Mouse (Mus musculus): ENCODE results near the gene Phactr3.
A peak's percentile ranks its signal among the peaks of the same experiment; 100 is the strongest.

The Phactr3 gene

DNA sequence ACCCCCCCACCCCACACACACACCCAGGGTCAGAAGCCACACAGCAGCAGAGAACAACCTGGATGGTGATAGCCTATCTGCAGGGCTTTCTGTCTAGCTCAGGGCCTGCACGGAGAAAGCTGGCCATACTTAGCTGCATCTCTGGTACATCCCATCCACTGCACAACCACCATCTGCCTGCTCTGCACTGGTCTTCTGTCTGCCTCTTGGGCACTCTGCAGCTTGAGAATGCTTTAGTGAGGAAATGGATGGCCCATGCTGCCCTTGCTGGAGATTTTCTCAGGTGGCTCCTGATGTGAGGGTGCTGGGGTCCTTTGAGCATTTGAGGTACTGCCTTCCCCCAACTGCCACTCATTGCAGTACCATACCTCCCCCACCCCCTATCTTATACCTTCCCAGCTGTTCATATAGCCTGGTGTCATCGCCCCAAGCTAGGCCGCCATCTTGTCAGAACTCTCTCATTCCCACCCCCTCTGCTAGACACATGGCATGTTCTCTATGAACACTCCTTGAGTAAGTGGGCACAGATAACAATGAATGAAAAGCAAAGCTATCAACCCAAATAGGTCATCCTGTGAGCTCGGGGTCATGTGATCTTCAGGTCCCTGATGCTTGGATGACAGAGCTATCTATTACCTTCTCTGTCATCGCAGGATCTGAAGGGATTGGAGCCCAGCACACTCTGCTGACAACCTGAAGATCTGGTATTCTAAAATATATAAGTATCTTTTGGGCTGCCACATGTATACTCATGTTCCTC is 13.0 kb downstream of the Phactr3 start:
- no peak for DNase-seq (ENCODE audit: extremely low spot score, low spot score)

DNA sequence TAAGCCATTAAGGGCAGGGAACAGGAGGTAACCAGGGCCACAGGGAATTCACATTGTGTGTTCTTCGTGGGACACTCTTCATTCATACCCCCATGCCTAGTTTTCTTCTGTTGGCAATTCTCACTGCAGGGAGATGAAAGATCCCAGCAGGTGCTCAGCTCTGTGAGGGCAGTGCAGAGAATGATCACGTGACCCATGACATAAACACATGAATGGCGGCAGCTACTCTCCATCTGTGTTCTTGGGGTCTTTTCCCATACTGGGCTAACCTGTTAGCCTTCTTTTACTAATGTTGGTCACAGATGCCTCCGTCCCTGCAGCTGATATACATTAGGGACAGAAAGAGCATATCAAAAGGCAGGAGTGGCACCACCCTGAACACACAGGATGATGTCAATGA is 16.9 kb downstream of the Phactr3 start:
- DNase-seq (ENCODE audit: extremely low spot score, low spot score), result no peak

DNA sequence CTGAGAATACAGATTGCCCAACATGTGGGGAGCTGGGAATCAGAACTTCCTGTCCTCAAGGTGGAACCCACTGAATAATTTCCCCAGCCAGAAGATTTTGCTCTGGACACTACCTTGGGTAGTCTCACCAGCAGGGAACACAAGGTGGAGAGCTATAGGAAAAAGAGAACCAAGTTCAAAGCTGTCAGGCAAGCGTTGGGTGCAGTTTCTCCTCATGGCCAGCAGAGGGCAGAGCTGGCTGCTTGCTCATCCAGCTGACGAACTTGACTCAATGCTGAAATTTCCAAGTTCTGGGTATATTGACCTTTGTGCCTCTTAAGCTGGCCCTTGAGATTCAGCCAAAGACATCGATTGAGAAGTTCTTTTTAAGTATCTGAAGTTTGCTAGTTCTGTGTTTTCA is 18.7 kb downstream of the Phactr3 start:
- peak; percentile 70 for DNase-seq (ENCODE audit: extremely low spot score, low spot score)

DNA sequence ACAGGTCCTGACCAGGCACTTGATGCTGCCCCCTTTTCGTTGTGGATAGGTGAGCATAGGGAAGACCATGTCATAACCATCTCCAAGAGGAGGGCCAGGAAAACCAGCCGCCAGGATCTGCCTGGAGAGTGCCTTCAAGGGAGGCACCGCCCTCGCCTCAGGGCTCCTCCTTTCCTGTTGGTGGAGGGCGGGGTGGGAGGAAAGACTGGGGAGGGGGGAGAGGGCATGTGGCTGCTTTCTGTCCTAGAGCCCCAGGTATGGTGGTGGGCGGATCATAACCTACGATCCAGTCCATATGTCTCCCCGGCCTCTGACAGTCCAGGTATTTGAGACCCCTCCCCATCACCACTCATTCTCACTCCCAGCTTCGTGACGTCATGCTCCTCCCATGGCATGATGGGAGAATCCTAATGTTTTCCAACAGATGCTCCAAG is 22.7 kb downstream of the Phactr3 start:
- peak; percentile 36 for DNase-seq (ENCODE audit: extremely low spot score, low spot score)

DNA sequence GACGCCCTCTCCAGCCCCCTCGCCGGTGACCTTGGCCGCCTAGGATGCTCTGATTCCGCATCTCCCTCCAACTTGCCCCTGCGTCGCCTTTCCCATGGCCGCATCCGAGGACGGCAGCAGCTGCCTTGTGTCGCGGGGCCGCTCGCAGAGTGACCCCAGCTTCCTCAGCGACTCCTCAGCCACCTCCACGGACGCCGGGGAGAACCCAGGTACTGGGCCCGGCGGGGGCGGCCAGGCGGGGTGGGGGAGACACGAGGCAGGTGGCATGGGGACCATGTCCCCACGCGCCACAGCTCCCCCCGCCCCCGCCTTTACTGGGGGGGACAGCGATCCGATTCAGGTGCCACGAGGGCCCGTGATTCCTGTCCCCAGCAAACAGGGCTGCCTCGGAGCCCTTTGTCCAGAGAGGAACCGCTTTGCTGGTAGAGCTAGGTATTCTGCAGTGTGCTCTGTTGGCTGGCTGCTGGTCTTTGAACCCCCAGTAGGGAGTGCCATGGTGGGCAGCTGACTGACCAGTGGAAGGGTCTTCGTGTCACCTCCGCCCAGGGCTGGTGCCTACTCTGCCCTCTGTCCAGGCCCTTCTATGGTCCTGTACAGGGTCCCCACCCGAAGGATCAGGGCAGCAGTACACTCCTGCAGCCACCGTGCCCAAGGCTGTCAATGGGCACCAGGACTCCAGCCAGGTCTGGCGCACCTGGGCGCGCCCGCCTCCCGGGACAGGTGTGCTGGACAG is 23.7 kb downstream of the Phactr3 start:
- DNase-seq (ENCODE audit: extremely low spot score, low spot score), result peak; percentile 51

DNA sequence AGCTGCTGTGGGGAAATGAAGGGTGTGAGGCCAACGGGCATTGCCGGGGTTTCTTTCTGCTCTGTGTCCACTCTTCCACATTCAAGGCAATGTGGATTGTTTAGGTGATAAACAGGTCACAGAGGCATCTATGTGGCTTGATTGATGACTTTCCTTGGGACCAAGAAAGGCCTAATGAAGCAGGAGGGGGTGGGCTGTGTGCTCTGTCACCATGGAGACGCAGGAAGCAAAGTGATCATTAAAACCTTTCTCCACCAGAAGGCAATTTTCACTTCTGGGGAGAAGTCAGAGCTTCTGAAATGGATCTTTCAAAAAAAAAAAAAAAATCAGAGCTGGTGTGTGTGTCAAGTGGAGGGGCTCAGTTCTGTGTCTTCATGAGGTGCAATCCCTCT is 24.2 kb downstream of the Phactr3 start:
- no peak for DNase-seq (ENCODE audit: extremely low spot score, low spot score)

DNA sequence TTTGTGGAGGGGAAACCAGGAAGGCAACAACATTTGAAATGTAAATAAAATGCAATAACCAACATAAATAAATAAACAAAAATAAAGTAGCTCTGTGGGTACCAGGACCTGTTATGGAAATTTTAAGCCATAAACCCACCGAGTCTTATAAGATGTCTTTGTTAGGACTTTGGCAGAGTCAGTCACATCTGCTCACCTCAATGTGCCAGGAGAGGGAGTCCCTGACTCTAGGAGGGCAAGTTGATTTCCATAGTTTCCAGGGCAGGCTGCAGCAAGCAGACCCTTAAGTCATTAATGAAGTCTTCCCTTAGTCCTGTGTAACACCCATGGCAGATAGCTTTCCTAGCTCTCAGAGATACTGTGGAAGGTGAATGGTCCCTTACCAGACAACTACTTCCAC is 25.1 kb downstream of the Phactr3 start:
- no peak for DNase-seq (ENCODE audit: extremely low spot score, low spot score)

DNA sequence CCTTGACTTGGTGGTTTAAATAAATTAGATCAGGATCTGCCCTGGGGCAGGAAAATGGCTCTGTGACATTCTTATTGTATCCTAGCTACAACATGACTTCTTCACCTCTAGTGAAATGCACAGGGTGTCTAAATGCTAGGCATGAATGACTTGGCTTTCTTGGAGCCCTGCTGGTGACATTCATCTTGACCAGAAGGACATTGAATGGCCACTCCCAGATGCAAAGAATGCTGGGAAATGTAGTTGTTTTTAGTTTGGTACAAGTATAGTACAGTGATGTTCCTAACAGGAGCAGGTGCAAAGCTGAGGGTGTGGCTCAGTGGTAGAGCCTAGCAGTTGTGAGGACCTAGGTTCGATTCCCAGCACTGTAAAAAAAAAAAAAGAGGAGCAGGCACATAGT is 30.5 kb downstream of the Phactr3 start:
- no peak for DNase-seq (ENCODE audit: extremely low spot score, low spot score)

DNA sequence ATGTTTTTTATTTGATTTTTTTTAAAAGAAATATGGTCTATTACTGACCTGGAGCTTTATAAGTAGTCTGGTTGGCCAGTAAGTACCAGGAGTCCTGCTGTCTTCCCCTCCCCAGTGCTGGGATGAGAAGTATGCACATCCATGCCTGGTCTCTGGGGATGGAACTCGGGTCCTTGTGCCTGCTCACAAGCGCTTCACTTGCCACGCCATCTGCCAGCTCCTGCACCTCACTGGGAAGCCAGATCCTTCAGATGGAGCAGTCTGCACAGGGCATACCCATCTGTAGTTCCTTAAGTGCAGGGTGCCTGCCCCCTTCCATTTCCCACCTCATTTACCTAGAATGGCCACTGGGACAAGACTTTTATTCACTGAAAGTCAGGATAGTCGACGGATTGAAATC is 31.9 kb downstream of the Phactr3 start:
- no peak for DNase-seq (ENCODE audit: extremely low spot score, low spot score)

DNA sequence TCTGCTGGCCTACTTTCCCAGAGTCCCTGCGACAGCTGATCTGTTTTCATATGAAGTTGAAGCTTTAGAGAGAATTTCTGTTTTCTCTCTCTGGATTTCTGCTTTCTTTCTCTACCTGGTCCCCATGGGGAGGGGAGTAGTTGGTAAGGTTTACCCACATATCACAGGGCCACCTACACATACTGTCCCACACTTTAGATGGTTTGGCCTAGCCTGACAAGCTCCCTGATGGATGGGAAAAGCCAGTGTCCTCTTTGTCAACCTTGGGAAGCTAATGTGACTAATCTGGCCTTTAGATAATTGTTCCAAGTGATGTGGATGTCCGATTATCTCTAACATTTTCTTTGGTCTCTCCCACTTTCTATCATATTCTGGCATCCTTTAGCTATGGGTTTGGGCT is 34.8 kb downstream of the Phactr3 start:
- no peak for DNase-seq (ENCODE audit: extremely low spot score, low spot score)

DNA sequence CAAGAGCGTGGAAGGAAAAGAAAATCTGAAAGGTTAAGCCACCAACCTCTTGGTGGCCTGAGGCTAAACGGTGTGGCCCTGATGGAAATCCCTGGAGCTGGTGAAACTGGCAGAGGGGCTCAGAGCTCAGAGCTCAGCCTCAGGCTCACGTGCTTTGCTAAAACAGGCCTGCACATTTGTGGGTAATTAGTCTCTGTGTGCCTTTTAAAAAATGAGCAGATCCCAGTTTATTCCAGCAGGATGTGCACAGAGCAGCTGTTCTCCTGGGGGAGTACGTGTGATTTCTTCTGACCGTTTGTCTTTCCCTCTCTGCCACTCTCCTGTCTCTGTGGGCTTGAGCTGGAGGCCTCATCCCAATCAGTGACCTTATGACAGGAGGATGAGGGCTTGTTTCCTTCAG is 35.4 kb downstream of the Phactr3 start:
- DNase-seq (ENCODE audit: extremely low spot score, low spot score), result no peak

DNA sequence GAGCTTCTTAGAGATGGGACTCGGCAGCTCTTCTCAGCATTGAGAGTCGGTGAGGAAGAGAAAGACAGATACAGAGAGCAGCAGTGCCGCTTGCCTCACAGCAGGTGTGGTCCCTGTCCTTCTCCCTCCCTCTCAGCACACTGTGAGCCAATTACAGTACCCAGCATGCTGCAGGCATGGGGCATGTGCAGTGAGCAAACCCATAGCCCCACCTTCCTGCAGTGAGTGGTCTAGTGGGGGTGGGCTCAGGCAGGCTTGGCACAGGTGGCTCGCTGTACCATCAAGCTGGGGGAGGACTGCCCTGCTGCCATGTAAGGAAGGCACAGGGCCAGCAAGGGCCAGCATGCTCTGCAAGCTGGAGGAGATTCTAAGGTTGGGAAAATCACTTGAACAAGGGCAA is 35.8 kb downstream of the Phactr3 start:
- DNase-seq (ENCODE audit: extremely low spot score, low spot score), result no peak

DNA sequence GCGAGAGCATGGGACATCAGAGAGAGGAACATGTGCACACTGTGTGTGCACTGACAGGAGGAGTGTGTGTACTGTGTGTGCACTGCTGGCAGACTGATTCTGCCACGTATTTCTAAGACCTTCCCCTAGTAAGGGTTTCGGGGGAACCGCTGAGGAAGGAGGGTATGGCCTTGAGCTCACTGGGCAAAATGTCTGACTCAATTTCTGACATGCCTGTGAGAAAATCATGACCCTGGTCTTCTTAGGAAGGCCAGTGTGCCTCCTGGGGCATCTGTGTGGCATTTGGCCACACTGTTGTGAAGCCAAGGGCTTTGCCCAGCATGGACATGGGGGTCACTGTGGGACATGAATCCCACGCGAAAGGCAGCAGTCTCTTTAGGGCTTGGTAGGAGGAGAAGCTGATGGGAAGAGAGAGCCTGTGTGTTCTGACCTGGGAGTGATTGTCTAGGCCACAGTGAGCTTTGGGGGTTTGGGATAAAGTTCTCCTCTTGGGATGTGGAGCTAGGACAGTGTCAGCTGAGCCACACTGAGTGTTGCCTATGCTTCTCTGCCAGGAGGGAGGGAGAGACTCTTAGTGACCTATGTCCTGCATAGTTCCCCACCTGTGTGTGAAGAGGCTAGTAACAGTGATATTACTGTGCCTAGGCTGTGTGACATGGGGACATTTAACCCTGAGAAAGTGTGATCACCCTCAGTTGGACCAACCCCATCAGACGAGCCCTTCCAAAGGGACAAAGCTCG is 36.6 kb downstream of the Phactr3 start:
- no peak for DNase-seq (ENCODE audit: extremely low spot score, low spot score)

DNA sequence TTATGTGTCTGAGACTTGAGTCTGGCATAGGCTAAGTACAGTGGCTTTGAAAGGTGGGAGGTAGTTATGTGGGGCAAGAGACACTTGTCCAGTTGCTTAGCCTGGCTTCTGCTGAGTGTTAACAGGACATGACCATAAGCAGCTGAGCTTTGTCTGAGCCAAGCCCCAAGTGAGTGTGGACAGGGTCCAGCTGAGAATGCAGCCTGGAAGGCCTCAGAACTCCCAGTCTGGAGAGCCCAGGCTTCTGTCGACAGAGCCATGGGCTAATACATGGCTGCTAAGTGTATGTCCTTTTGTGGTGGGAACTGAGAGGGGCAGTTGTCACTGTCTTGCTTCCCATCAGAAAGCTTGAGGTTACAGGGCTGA is 37.1 kb downstream of the Phactr3 start:
- DNase-seq (ENCODE audit: extremely low spot score, low spot score), result no peak

DNA sequence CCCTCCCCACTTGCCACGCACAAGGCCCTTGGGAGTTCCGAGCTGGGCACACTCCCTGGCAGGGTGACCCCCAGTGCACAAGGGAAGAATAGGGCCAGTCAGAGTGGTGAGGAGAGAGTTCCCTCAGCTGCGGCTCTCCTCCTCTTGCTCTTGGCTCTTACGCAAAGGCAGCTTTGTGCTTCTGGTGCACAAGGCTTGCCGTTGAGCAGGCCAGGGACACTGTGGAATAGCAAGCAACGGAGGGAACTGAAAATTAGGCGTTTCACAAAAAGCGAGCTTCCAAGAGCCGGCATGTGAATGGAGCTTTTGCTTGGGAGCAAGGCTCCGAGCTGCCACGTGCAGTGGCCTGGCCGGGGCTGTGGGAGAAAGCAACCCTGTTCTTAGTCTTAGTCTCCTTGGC is 40.2 kb downstream of the Phactr3 start:
- no peak for DNase-seq (ENCODE audit: extremely low spot score, low spot score)

DNA sequence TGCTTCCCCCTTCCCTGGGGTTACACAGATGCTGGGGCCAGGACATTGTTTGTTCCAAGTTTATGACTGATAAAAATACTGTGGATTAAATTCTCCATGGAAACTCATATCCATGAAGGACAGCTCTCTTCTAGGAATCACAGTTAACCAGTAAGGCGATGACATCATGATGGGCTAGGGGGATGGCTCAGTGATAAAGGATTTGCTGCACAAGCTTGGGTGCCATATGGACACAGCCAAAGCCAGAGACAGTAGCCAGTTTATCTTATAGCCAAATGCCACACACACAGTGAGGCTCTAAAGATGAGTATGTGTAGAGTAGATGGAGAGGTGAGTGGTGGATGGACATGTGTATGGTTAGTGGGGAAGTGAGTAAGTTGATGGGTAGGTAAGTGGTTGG is 45.2 kb downstream of the Phactr3 start:
- no peak for DNase-seq (ENCODE audit: extremely low spot score, low spot score)

DNA sequence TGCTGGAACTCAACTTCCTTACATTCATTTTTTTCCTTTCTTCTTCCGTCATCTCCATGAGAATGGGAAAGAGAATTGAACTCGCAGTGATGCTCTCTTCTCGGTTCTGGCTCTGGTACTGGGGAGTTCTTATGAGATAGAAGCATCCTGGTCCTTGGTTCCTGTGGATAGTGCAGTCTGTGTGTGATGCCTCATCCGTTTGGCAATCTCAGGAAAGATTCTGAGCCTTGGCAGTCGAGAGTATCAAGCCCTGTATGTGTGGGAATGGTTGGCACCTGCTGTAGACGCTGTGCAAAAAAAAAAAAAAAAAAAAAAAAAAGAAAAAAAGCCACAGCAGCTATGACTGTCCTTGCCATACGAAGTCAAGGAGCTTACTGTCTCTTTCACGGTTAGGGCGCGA is 47.2 kb downstream of the Phactr3 start:
- DNase-seq (ENCODE audit: extremely low spot score, low spot score), result no peak

DNA sequence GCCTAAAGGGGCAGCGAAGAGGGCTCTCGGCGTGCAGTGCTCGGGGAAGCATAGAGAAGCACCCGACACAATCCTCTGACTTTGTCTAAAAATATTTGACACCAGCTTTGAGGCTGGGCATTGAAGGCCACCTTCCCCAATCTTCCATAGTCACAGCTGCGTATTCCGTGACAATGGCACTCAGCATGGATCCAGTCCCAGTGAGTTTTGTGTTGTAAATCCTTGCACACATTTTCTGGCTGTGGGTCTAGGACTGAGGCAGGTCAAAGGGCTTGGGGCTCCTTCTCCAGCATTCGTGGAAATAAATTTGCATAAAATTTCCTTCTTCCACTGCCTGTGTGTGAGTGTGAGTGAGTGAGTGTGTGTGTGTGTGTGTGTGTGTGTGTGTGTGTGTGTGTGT is 51.2 kb downstream of the Phactr3 start:
- DNase-seq (ENCODE audit: extremely low spot score, low spot score), result no peak

DNA sequence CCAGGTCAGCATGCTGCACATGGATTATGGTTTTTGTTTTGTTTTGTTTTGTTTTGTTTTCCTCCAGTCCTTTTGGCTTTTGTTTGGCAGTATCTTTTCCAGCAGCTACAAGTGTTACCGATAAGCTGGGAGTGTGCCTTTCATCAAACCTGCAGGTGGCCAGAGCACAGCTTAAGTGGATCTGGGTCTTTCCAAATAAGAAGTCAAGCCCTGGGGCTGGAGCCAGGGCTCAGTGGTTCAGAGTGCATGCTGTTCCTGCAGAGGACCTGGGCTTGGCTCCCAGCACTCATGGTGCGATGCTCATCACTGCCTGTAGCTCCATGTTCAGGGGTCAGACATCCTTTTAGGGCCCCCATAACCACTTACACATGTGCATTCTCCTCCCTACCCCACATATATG is 55.2 kb downstream of the Phactr3 start:
- no peak for DNase-seq (ENCODE audit: extremely low spot score, low spot score)

DNA sequence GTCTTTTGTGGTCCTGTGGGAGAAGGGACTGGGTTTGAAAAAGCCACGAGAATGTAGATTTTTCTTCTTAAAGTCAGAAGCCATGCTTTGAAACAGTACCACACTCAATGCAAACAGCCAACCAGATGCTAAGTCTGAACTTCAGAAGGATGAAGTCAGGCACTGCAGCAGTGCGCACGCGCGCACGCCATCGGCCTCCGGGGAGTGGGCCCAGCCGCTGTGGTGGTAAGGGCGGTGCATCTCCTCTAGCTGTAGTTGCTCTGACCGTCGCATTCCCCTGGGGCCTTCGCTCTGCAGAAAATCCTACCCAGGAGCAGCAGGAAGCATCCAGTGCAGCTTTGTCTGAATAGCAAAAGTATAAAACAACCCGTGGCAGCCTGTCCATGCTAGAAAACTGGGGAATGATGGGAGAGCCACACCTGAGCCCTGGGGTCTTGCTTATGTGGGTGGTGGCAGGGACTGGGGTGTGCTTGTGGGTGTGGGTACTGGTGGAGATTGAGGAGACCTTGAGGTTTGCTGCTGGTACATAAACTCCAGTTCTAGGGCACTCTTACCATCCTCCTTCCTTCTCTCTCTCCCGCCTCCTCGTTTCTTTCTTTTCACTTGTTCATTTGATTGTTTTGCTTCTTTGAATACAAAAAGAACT is 56.6 kb downstream of the Phactr3 start:
- peak; percentile 25 for DNase-seq (ENCODE audit: extremely low spot score, low spot score)

DNA sequence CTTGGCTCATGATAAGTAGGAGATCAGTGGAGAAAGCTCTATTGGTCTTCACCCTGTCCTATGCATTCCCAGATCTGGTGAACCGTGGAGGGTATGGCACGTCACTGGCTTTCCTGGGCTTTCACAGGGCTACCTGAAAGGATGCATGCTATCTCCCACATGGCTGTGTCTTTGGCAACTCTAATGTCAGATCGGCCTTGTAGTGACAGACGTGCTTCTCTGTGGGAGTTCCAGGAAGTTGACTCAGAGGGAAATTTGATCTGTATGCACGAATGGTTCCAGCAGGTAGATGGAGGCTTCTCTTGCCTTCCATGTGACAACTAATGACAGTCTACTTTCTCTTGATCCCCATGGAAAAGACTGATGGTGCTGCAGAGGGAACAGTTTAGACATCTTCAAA is 65.5 kb downstream of the Phactr3 start:
- no peak for DNase-seq (ENCODE audit: extremely low spot score, low spot score)

DNA sequence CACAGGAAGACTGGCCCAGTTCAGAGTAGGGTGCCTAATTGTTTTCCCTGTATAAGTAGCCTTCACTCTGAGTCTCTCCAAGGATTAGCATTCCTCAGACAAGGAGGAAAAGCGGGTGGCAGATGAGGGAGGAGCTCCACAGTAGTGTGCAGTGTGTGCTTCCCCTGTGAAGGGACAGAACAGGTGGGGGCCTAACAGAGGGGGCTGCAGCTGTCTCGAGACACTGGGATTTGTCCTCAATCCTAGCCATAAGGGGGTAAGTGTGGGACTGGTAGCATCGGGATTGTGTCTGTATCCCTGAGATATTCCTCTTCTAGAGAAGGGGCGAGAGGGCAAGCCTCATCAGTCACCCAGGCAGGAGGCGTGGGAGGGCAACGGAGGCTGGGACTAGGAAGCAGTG is 66.1 kb downstream of the Phactr3 start:
- no peak for DNase-seq (ENCODE audit: extremely low spot score, low spot score)
